Mouse (Mus musculus): ENCODE results near the gene Bhlhe40. TPM values are rescaled to one million over a fixed set of nuclear protein-coding genes. Genes with fewer than 3 reads are reported as not detected.
A peak's percentile ranks its signal among the peaks of the same experiment; 100 is the strongest.

The Bhlhe40 gene
- total RNA-seq, 2 experiments from 2014 or later = 48.8 to 62.5 TPM

DNA sequence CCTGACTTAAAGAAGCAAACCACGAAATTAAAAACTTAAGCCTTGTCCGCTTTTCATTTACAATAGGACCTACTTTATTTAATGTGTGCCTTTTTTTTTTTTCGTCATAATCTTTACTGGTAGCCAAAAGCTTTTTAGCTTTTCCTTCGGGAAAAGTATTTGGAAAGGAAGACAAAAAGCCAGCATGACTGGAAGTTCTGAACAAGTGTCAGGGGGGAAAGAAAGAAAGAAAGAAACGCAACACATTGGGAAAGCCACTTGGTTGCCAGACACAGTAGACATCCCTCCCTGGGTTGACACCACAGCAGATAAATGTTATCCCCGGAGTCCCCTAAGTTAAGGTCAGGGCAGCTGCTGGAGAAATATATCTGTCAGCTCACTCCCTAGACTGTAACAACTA, 1.5 kb downstream of the Bhlhe40 start:
- intact Hi-C loops (cut with DNase I) = loop anchor here (2.0 to 5.0 kb wide), 4 partner anchors 47 to 237 kb away; no protein-coding TSS in a partner anchor
- no peak for DNase-seq

DNA sequence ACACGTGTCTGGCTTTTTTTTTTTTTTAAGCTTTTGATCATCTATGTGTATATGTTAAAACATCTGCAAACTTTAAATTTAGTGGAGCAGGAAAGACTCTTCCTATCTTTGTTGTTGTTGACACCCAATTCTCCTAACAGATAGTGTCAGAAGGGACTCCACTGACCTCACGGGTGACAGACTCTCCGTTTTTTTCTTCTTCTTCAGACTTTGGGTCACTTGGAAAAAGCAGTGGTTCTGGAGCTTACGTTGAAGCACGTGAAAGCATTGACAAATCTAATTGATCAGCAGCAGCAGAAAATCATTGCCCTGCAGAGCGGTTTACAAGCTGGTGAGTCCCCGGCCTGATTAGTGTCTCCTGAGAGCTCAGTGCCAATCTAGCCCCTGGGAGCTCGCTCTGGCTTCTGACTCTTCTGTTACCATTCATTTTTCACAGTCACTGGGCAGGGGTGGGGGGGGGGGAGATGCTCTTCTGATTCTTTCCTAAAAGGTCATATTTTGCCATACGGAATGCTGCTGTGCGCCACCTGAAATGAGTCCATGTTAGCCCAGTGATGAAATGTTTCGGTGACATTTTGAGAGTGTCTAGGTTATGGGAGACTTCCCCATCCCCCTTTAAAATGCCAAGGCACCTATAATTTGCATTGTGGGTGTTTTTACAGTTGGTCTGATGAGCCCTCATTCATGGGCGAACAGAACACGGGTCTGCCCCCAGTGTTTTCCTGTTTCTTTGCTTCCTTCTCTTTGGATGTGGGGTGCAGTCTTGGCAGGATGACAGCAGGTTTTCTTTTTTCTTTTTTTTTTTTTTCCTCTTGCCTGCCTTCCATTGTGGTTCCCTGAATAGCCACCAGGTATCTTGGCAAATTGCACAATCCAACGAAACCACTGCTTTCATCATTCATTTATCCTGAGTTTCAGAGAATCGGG, 2.1 kb downstream of the Bhlhe40 start:
- intact Hi-C loops (cut with DNase I) = loop anchor here (2.0 to 5.0 kb wide), 3 partner anchors 130 to 238 kb away; no protein-coding TSS in a partner anchor
- DNase-seq = no peak

DNA sequence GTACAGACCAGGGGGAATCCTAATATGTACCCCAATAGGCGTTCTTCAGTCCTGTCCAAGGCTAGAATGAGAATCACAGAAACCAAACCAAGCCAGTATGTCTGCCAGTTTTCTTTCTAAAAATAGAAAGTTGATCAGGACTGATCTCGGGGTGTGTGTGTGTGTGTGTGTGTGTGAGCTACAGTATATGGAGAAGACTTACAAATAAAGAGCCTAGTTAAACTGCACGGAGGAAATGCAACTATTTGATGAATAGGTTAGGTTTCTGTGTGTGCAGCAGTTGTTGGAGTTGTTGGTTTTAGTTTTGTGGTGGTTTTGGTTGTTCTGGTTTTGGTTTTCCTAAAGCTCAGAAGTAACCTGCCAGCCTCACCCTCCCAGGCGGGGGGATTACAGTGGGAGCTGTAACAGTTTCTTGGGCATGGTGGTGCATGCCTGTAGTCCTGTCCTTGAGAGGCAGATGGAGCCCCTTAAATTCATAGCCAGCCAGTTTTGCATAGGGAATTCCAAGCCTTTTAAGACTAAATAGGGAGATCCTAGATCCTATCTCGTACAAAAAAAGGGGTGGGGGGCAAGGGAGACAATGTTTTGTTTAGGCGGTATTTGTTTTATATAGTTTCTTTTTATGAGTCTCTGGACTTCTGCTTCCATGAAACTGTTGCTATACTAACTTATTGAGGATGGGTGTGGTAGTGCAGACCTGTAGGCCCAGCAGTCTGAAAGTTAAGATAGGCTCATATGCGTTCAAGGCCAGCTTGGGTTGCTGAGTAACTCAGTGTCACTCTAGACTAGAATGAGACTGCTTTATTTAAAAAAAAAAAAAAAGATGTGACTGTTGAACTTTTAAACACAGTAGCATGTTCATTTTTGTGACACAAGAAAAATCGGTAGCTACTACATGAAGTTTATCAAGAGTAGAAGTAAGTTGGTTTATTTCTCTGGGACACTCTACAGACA, 3.1 kb downstream of the Bhlhe40 start:
- intact Hi-C loops (cut with DNase I) = loop anchor here (2.0 to 5.0 kb wide), 3 partner anchors 131 to 239 kb away; no protein-coding TSS in a partner anchor
- DNase-seq = peak in 1 of 2 experiments; percentile 4

DNA sequence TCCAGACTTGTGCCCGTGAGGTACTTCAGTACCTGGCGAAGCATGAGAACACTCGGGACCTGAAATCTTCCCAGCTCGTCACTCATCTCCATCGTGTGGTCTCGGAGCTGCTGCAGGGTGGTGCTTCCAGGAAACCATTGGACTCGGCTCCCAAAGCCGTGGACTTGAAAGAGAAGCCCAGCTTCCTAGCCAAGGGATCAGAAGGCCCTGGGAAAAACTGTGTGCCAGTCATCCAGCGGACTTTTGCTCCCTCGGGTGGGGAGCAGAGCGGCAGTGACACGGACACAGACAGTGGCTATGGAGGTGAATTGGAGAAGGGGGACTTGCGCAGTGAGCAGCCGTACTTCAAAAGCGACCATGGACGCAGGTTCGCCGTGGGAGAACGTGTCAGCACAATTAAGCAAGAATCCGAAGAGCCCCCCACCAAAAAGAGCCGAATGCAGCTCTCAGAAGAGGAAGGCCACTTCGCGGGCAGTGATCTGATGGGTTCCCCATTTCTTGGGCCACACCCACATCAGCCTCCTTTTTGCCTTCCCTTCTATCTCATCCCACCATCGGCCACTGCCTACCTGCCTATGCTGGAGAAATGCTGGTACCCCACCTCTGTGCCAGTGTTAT, 4.2 kb downstream of the Bhlhe40 start:
- intact Hi-C loops (cut with DNase I) = loop anchor here (5.0 kb wide), 2 partner anchors 132 to 207 kb away; no protein-coding TSS in a partner anchor
- peak in 1 of 2 experiments; percentile 1 for DNase-seq

DNA sequence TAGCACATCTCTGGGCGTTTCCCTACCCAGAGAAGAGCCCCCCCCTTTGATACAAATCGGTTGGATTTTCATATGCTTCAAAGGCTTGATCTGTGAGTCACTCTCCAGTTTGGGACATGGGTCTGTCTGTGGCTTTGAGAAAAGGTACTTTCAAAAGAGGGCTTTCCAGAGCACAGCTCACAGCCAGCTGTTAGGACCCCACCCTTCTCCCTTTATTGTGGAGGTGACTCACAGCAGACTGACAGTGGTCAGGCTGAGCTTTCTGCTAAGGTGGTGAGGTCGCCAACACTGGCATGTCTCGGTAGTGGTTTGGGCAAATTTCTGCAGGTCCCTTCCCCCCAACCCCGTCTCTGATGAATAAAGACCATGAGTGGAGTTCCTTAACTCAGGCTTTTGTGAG, 5.2 kb downstream of the Bhlhe40 start:
- intact Hi-C loops (cut with DNase I) = no loop called here
- DNase-seq = no peak

DNA sequence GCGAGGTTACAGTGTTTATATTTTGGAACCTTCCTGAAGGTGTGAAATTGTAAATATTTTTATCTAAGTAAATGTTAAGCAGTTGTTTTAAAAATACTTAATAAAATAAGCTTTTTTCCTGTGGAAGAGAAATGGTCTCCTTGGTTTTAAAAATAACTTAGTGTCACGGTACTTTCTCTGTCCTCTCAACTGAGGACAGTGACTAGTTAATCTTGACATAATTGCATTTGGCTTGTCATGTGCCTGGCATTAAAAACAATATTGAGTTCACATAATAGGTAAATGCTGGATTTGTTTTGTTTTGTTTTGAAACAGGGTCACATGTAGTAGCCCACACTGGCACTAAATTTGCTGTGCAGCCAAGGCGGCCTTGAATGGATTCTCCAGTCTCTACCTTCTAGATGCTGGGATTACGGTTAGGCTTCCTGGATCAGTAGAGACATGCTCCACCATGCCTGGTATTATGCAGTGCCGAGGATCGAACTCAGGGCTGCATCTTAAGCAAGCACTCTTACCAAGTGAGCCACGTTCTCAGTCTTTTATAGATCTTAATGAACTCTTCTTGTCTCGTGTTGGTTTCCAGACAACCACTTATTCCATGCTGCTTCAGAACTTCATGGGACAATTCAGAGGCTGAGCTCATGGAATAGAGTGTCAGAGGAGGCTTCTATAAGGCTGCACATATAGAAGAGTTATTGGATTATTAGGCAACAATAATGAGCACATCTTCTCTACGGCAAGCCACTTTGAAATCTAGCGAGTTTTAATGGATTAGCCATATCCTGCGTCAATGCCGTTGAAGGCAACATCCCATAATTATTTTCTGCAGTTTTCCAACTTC, 6.4 kb downstream of the Bhlhe40 start:
- DNase-seq = no peak
- intact Hi-C loops (cut with DNase I) = no loop called here

DNA sequence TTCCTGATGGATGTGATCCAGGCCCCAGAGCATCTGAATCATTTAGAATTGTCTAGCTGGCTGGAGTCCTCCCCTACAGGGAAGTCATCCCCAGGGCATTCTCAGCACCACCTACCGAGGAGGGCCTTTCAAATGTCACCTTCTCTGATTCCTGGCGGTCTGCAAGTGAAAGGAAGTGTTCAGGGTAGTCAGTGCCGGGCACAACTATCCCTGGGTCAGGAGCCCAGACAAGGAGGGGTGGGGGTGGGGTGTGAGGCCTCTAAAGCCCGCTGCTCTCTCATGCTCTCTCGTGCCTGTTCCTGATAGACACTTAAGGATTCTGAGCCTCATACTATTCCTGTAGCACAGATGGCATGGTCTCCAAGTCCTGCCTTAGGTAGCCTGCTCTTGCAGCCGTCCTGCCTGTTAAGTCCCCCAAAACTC, 7.2 kb downstream of the Bhlhe40 start:
- peak; percentile 25 for DNase-seq
- intact Hi-C loops (cut with DNase I) = no loop called here

DNA sequence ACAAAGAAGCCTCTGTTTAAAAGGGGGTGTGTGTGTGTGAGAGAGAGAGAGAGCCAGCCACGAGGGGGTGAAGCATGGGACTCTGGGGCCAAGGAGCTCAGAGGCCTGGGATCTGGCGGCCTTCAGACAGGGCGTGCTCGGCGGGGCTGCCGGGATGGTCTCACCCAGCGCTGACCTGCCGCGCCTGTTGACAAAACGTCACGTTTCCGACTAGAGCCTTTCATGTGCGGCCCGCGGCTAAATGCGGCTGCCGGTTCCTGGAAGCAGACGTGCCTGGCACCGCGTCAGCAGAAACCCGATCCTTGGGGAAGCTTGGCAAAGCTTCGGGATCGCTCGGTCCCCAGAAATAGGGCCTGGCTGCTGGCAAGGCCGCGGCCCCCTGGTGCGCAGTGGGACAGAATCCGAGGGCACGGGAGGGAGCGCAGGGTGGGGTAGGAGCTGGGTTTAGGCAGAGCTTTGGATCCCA, 7.9 kb downstream of the Bhlhe40 start:
- peak; percentile 88 to 92 for DNase-seq
- intact Hi-C loops (cut with DNase I) = no loop called here

DNA sequence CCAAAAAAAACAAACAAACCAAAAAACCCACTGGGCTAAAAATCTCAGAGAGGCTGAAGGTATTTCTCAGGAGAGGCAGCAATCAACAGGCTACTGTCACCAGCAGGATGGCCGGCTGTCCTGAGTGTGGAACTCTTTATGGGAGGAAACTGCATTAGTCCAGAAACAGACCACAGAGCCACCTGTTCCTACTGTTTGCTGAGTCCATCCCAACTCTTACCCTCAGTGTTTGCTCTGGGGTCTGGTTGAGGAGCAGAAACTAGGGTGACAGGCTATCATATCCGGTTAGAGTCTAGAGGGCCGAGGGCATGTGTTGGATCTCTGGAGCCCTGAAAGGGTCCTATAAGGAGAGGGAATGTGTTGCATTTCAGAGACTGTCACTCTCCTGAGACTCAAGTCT, 9.8 kb downstream of the Bhlhe40 start:
- intact Hi-C loops (cut with DNase I) = loop anchor here (2.0 kb wide), 1 partner anchor 27 kb away; no protein-coding TSS in a partner anchor
- DNase-seq = no peak

DNA sequence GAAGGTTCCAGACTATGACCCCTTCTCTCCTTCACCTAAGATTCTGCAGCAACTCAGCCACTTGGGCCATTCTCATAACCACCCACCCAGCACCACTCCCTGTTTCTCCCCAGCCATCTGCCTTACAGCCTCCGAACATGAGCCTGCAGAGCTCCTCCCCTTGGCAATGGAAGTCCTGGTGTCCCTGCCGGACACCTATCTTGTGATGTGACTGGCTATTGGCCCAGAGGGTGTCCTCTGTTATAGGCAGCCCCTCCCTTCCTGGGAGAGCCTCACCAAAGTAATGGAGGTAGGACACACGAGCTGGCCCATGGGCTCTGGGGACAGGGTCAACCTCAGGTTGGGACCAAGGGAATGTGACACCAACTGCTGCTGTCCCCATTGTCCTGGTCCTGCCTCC, 10.4 kb downstream of the Bhlhe40 start:
- peak; percentile 46 to 60 for DNase-seq
- intact Hi-C loops (cut with DNase I) = loop anchor here (2.0 kb wide), 1 partner anchor 26 kb away; no protein-coding TSS in a partner anchor

DNA sequence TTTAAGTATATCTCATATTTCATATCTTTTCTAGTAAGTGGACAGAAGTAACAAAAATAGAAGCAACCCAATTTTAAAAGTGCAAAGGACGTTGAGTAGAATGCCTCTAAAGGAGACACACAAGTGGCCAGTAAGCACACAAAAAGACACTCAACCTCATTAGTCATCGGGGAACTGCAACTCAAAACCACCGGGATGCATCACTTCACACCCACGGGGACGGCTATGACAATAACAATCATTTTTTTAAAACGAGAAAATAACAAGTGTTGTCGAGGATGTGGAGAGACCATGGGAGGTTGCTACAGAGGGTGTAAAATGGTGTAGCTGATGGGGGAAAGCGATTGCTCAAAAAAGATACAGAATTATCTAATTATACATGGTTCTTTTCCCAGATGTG, 11.7 kb downstream of the Bhlhe40 start:
- intact Hi-C loops (cut with DNase I) = no loop called here
- no peak for DNase-seq

DNA sequence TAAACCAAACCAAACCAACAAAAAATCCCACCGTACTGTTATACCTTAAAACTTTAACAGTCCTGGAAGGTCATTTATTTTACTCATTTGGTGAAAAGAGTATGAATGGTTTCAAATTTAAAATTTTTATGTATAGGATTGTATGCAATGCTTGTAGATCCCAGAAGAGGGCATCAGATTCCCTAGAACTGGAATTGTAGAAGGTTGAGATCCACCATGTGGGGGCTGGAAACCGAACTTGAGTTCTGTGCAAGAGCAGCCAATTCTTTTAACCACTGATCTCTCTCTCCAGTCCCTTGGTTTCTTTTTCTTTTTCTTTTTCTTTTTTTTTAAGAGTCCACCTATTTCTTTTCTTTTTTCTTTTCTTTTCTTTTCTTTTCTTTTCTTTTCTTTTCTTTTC, 13.8 kb downstream of the Bhlhe40 start:
- intact Hi-C loops (cut with DNase I) = no loop called here
- DNase-seq = no peak

DNA sequence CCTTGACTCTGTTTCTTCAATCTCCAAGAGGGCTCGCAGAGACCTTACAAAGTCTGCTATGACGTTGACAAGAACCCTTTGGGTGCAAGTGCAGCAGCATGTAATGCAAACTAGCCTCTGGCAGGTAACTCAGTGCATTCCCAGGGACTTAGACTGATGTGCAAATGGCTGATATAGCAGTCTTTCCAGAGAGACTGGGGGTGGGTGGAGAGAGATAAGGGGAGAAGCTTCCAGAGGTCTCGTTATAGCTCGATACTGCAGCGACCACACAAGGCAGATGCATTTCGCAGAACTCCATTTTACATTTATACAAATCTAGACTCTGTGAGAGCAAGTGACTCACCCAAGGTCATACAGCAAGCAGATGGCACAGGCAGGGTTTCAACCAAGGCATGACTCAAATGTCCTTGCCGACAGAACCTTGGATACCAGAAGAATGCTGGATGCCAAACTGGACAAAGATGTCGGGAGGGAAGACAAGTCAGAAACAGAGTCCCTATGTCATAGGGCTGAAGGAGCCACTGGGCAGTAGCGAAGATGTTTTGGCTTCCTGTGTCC, 16.4 kb downstream of the Bhlhe40 start:
- DNase-seq = no peak
- intact Hi-C loops (cut with DNase I) = no loop called here

DNA sequence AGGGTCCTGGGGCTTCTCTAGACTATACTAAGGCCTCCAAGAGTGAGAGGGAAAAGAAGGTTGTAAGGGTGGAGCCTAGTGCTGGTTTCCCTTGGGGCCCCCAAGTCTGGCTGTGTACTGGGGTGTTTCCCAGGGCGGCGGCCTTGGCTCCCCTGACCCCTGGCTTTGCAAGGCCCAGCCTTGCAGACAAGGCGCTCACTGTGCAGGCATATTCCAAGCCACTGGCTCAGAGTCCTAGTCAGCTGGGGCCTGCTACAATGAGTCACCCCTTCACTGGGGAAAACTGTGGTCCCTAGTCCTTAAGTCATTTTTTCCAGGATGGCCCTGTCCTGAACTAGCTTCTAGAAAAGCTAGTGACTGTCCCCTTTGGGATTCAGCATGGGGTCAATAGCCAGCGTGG, 17.3 kb downstream of the Bhlhe40 start:
- DNase-seq = peak; percentile 26 to 36
- intact Hi-C loops (cut with DNase I) = no loop called here

DNA sequence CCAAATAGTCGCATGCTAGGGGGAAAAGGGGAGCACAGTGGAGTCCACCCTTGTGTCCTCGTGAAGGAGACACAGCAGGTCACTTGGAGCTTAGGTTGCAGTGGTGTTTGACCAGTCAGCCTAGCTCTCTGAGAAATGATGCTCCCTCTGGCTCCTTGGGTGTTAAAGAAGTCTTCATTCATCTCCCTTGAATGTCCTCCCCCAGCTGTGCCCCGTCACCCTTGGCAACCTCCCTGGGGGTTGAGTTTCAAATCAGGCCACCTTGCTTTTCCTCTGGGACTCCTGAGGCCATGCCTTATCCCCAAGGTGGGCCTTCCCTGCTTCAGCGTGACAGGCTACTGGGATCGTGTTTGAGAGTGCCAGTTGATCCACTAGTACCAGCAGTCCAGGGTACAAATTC, 17.8 kb downstream of the Bhlhe40 start:
- DNase-seq = no peak
- intact Hi-C loops (cut with DNase I) = no loop called here

DNA sequence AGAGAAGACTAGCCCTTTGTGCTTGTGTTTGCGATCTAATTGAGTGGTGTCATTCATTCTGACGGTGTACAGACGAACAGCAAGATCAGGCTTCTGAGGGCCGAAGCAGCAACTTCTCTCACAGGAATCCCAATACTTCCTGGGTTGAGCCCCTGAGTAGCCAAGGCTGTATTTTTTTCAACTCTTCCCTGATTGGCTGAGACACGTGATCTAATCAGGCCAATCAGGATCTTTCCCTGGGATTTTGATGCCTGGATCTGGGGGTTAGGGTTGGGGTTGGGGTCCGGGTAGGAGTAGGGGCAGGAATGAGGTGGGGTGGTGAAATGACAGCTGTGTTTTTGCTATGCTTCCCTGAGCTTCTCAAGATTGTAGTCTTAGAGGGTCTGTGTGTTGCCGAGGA, 20.1 kb downstream of the Bhlhe40 start:
- intact Hi-C loops (cut with DNase I) = no loop called here
- DNase-seq = no peak

DNA sequence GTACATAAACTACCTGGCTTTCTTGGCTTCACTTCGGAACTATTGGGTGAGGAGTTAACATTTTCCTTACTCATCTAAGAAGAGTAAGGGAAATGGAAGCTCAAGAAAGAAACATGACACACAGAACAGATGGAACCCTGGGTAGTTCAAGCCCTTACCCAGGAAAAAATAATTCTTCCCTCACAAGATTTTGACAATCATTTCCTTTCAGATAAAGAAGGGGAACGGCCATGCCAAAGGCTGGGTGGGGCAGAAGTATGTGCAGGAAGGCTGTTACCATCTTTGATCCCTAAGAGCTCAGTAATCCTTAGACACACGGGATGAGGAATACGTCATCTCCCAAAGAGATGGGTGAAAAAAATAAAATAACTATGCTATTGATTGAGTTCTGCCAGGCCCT, 20.7 kb downstream of the Bhlhe40 start:
- intact Hi-C loops (cut with DNase I) = no loop called here
- no peak for DNase-seq

DNA sequence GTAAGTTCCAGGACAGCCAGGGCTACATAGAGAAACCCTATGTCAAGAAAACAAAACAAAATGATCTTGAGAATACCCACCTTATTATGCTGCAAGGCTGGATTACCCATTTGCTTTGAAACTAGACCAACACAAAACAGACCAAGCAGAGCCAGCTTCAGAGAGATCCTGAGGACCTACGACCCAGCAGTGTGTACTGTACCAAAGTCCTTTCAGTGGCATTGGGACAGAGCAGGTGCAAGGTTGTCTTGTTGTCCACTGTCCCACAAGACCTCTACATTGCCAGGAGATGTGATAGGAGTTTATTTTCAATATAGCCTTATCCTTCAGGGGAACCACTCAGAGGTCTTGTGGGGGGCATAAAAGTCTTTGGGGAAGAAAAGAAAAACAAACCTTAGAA, 22.7 kb downstream of the Bhlhe40 start:
- intact Hi-C loops (cut with DNase I) = no loop called here
- DNase-seq = no peak

DNA sequence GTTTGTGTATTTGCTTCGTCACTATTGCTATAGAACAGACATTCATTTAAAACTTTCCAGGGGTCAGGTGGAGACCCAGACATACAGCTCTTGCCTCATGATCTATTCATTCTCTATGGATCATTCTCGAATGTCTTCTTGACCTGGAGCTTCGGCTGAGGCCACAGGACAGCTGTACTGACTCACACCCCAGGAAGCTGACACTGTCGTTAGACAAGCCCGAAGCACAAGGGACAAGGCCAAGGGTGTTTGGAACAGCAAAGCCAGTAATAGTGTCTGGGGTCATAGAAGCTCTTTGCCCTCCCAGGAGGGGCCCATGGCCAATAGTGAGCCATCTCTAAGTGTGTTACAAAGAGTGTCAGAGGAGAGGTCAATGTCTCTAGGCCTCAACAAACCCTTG, 24.0 kb downstream of the Bhlhe40 start:
- intact Hi-C loops (cut with DNase I) = no loop called here
- no peak for DNase-seq

All from heart, postnatal 14 days (tissue).